Comparison of ENCODE assay signal across 8 mouse cellular contexts in the genomic region with DNA sequence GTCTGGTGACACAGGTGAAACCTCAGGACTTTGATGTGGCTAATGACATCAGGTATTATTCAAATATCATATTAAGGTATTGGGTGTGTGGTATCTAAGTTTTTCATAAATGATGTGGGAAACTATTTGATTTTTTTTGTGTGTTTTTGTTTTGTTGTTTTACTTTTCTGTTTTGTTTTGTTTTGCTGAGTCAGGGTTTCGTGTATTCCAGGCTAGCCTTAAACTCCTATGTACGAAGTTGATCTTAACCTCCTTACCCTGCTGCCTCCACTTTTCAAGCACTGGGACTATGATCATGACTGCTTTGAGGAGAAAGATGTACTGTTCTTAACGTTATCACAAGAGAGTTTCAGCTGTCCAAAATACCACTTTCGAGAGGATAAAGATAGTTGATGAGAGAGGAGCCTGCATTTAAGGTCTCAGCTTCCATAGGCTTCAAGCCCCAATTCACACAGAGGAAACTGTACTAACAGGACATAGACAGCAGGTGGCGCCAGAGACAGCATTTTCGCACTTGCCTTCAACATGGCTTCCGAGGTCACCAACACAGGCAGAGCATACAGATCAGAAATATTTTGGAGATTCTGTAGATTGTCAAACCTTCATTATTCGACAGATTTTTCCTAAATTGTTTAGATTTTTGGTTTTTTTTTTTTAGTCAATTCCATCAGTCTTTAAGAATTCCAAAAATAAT.
DNase-seq lines count a peak whose midpoint lies in the region; ATAC-seq and TF ChIP-seq lines count a peak whose summit lies in the region.

No protein-coding gene starts in this region.

- H3K9me3 ChIP-seq in kidney, embryonic 15.5 days (replicated peaks), result no peaks in the 10 kb centered on the region
- no peaks in the 10 kb centered on the region for H3K9me3 ChIP-seq in forebrain, embryonic 16.5 days (ENCODE audit: control insufficient read depth, low read length)
- H3K9me3 ChIP-seq in midbrain, postnatal 0 days (ENCODE audit: low read length), result no peaks in the 10 kb centered on the region

- no peak overlapping the region for H3K27ac ChIP-seq in kidney, embryonic 15.5 days
- no peak overlapping the region for H3K27ac ChIP-seq in forebrain, embryonic 16.5 days (ENCODE audit: low read length)
- no peak overlapping the region for H3K27ac ChIP-seq in midbrain, postnatal 0 days (ENCODE audit: low read depth, low read length)

- no peak overlapping the region for H3K4me3 ChIP-seq in kidney, embryonic 15.5 days (replicated peaks)
- no peak overlapping the region for H3K4me3 ChIP-seq in forebrain, embryonic 16.5 days (replicated peaks; ENCODE audit: low read length)
- H3K4me3 ChIP-seq in midbrain, postnatal 0 days (ENCODE audit: low read depth, low read length), result no peak overlapping the region

- H3K27me3 ChIP-seq in kidney, embryonic 15.5 days, result no peaks in the 10 kb centered on the region
- no peaks in the 10 kb centered on the region for H3K27me3 ChIP-seq in forebrain, embryonic 16.5 days (replicated peaks; ENCODE audit: control insufficient read depth, insufficient read depth, low read length)
- H3K27me3 ChIP-seq in midbrain, postnatal 0 days (ENCODE audit: insufficient read depth, low read length), result no peaks in the 10 kb centered on the region

- H3K9ac ChIP-seq in kidney, embryonic 15.5 days, result no peak overlapping the region
- H3K9ac ChIP-seq in forebrain, embryonic 16.5 days (replicated peaks; ENCODE audit: low read depth, low read length), result no peak overlapping the region
- H3K9ac ChIP-seq in midbrain, postnatal 0 days (replicated peaks; ENCODE audit: low read length, poor library complexity, severe bottlenecking), result no peak overlapping the region

- H3K4me2 ChIP-seq in kidney, embryonic 15.5 days, result no peak overlapping the region
- H3K4me2 ChIP-seq in forebrain, embryonic 16.5 days (ENCODE audit: low read length), result no peak overlapping the region
- H3K4me2 ChIP-seq in midbrain, postnatal 0 days (ENCODE audit: low read depth, low read length, poor library complexity, severe bottlenecking), result no peak overlapping the region

- 27% methylated on average over 8 of the region's 8 CpGs for WGBS in kidney, embryonic 15.5 days
- 26% methylated on average over 8 of the region's 8 CpGs for WGBS in forebrain, embryonic 16.5 days
- 25% methylated on average over 8 of the region's 8 CpGs for WGBS in midbrain, postnatal 0 days

- H3K36me3 ChIP-seq in kidney, embryonic 15.5 days, result no peaks in the 10 kb centered on the region
- H3K36me3 ChIP-seq in forebrain, embryonic 16.5 days (ENCODE audit: control insufficient read depth, insufficient read depth), result no peaks in the 10 kb centered on the region
- H3K36me3 ChIP-seq in midbrain, postnatal 0 days (ENCODE audit: insufficient read depth, low read length), result no peaks in the 10 kb centered on the region

- no peak for ATAC-seq in kidney, embryonic 15.5 days (replicated peaks; ENCODE audit: low FRiP score)
- ATAC-seq in forebrain, embryonic 16.5 days, result peak; percentile 63
- peak; percentile 77 for ATAC-seq in inflammation-experienced regulatory T-cells, adult 6 months
- no peak for ATAC-seq in midbrain, postnatal 0 days (ENCODE audit: low FRiP score)

- peak; percentile 38 for DNase-seq in kidney, adult 11 months
- DNase-seq in cerebellum, adult 11 months, result peak; percentile 69
- DNase-seq in left cerebral cortex, adult 8-10 months (ENCODE audit: low spot score in 2 of 2), result peak; percentile 40 to 49
- DNase-seq in midbrain, postnatal 0 days (ENCODE audit: low spot score), result peak; percentile 87
- DNase-seq in spleen, postnatal 10 days (ENCODE audit: low spot score in 2 of 2), result peak; percentile 25 to 76

- H3K4me1 ChIP-seq in kidney, embryonic 15.5 days, result no peaks in the 10 kb centered on the region
- H3K4me1 ChIP-seq in forebrain, embryonic 16.5 days (replicated peaks; ENCODE audit: control insufficient read depth, insufficient read depth, low read length), result 0 out of 2 replicates have a peak, but pooled peaks cover 4% of the 10 kb centered on the region
- H3K4me1 ChIP-seq in midbrain, postnatal 0 days (ENCODE audit: insufficient read depth, low read length), result no peaks in the 10 kb centered on the region

- peak; percentile 97 for TF ChIP-seq CTCF in midbrain, postnatal 0 days (IDR thresholded peaks at IDR 0.05)

Comparison
In these comparisons a context has a peak if more than half of its experiments do, and no peak if none do; other contexts are left out.
1. ATAC-seq: peak in forebrain, embryonic 16.5 days (single experiment) and inflammation-experienced regulatory T-cells, adult 6 months (single experiment); none in kidney, embryonic 15.5 days (single experiment) and midbrain, postnatal 0 days (single experiment).
2. Peak in every context shown above with its lines, with median percentiles within 50 percentile points of each other: DNase-seq.